Mouse (Mus musculus) monocyte, adult 5-6 weeks (primary cell): ENCODE data around the gene Mob3b. TPM values are rescaled to one million over a fixed set of nuclear protein-coding genes. Genes with fewer than 3 reads are reported as not detected.

ENCODE experiments used
- ATAC-seq: fragments of 153-309, 156-312 bp; replicated peaks from 2 replicates; pipeline ENCODE4 v1.8.0; 2017; ENCODE audit warnings: mild to moderate bottlenecking; ENCODE audit not compliant: low TSS enrichment, insufficient number of reproducible peaks, severe bottlenecking, poor library complexity, low FRiP score
- total RNA-seq: library from RNA; stranded (forward); fragments of 200-1000, 200-491, 200-594 nt; gene quantifications from 3 replicates; pipeline ENCODE4 v1.2.3, GENCODE M21; 2017

Gene Mob3b
- total RNA-seq, 1 experiment from 2014 or later, result 14.8 TPM

GRCm38 (mm10) chr4:35121060-35121459 lies 36.2 kb downstream of the Mob3b start:
- ATAC-seq, result no peak

- no peak for ATAC-seq
Measured at GRCm38 (mm10) chr4:35120575-35120974, 36.7 kb downstream of the Mob3b start.

GRCm38 (mm10) chr4:35120159-35120558 lies 37.1 kb downstream of the Mob3b start:
- ATAC-seq, result peak; percentile 74

GRCm38 (mm10) chr4:35118851-35119250 lies 38.4 kb downstream of the Mob3b start:
- ATAC-seq, result no peak

GRCm38 (mm10) chr4:35117144-35117543 lies 40.1 kb downstream of the Mob3b start:
- ATAC-seq, result no peak

GRCm38 (mm10) chr4:35115933-35116332 lies 41.4 kb downstream of the Mob3b start:
- ATAC-seq, result no peak

- ATAC-seq, result no peak
Measured at GRCm38 (mm10) chr4:35114950-35115349, 42.3 kb downstream of the Mob3b start.

- ATAC-seq, result no peak
Measured at GRCm38 (mm10) chr4:35113516-35114248, 43.6 kb downstream of the Mob3b start.

- ATAC-seq, result no peak
Measured at GRCm38 (mm10) chr4:35112452-35112851, 44.8 kb downstream of the Mob3b start.

- ATAC-seq, result no peak
Measured at GRCm38 (mm10) chr4:35105115-35105773, 52.0 kb downstream of the Mob3b start.

- ATAC-seq, result no peak
Measured at GRCm38 (mm10) chr4:35101201-35101600, 56.1 kb downstream of the Mob3b start.

GRCm38 (mm10) chr4:35099865-35100780 lies 57.2 kb downstream of the Mob3b start:
- ATAC-seq, result peak; percentile 95

GRCm38 (mm10) chr4:35099210-35099864 lies 57.9 kb downstream of the Mob3b start:
- no peak for ATAC-seq

- no peak for ATAC-seq
Measured at GRCm38 (mm10) chr4:35098552-35098951, 58.7 kb downstream of the Mob3b start.

GRCm38 (mm10) chr4:35096226-35097175 lies 60.8 kb downstream of the Mob3b start:
- ATAC-seq, result peak; percentile 38; the same call in 1 of the 2 replicates

GRCm38 (mm10) chr4:35092457-35092856 lies 64.8 kb downstream of the Mob3b start:
- ATAC-seq, result no peak

GRCm38 (mm10) chr4:35091157-35091784 lies 66.0 kb downstream of the Mob3b start:
- no peak for ATAC-seq
